Mouse (Mus musculus) lung, postnatal 25 days (tissue): Measurements from ENCODE around the gene Rem1.

Experiments
- DNase-seq: peaks from one replicate; pipeline ENCODE4 v3.0.0; 2022; ENCODE audit warnings: low spot score

The Rem1 gene

GRCm38 (mm10) chr2:152626774-152627591, at the start of gene Rem1:
Gene Rem1 (plus strand): TSS chr2:152626951.
- DNase-seq, result peak; percentile 15

GRCm38 (mm10) chr2:152580107-152580506, 46.6 kb upstream of the Rem1 start, which contains the start of gene Defb19:
Gene Defb19 (minus strand): TSS chr2:152580312.
- DNase-seq, result no peak

GRCm38 (mm10) chr2:152580612-152581011, 46.1 kb upstream of the Rem1 start:
- no peak for DNase-seq

- no peak for DNase-seq
Measured at GRCm38 (mm10) chr2:152586926-152587560, 39.7 kb upstream of the Rem1 start.

- no peak for DNase-seq
Measured at GRCm38 (mm10) chr2:152588450-152588849, 38.3 kb upstream of the Rem1 start.

GRCm38 (mm10) chr2:152589021-152589420, 37.7 kb upstream of the Rem1 start:
- DNase-seq, result no peak

GRCm38 (mm10) chr2:152599299-152599698, 27.5 kb upstream of the Rem1 start, which contains the start of gene Defb45:
Gene Defb45 (minus strand): TSS chr2:152599399.
- DNase-seq, result no peak

- DNase-seq, result no peak
Measured at GRCm38 (mm10) chr2:152600076-152600475, 26.7 kb upstream of the Rem1 start.

GRCm38 (mm10) chr2:152601275-152601960, 25.3 kb upstream of the Rem1 start:
- DNase-seq, result no peak

GRCm38 (mm10) chr2:152604057-152604456, 22.7 kb upstream of the Rem1 start, which contains the start of gene Defb36:
Gene Defb36 (plus strand): TSS chr2:152604327.
- DNase-seq, result no peak

- DNase-seq, result no peak
Measured at GRCm38 (mm10) chr2:152607746-152608145, 19.0 kb upstream of the Rem1 start.

- no peak for DNase-seq
Measured at GRCm38 (mm10) chr2:152608719-152609118, 18.0 kb upstream of the Rem1 start.

- DNase-seq, result no peak
Measured at GRCm38 (mm10) chr2:152612193-152612592, 14.6 kb upstream of the Rem1 start.

- DNase-seq, result peak; percentile 67
Measured at GRCm38 (mm10) chr2:152615563-152615962, 11.2 kb upstream of the Rem1 start.

- DNase-seq, result no peak
Measured at GRCm38 (mm10) chr2:152616470-152616869, 10.3 kb upstream of the Rem1 start.

- DNase-seq, result no peak
Measured at GRCm38 (mm10) chr2:152617374-152617773, 9.4 kb upstream of the Rem1 start.

GRCm38 (mm10) chr2:152620367-152621134, 6.2 kb upstream of the Rem1 start:
- peak; percentile 28 for DNase-seq

- no peak for DNase-seq
Measured at GRCm38 (mm10) chr2:152622151-152622550, 4.6 kb upstream of the Rem1 start.

- DNase-seq, result no peak
Measured at GRCm38 (mm10) chr2:152622953-152623352, 3.8 kb upstream of the Rem1 start, which contains the start of gene Defb25. Gene Defb25 (minus strand): TSS chr2:152623053.

GRCm38 (mm10) chr2:152624566-152624965, 2.2 kb upstream of the Rem1 start:
- DNase-seq, result no peak

- DNase-seq, result no peak
Measured at GRCm38 (mm10) chr2:152625256-152625655, 1.5 kb upstream of the Rem1 start.

GRCm38 (mm10) chr2:152628066-152628465, 1.3 kb downstream of the Rem1 start:
- DNase-seq, result no peak
